Mouse (Mus musculus): Measurements from ENCODE around the gene Ccdc117.

- TF ChIP-seq EP300 (IDR thresholded peaks at IDR 0.05; ENCODE audit: low read depth) (no peak), CTCF (IDR thresholded peaks at IDR 0.05; ENCODE audit: low read depth) (no peak)
Measured at GRCm38 (mm10) chr11:5575046-5575445, 33.1 kb upstream of the Ccdc117 start.

Measured in heart, postnatal 0 days (tissue).